Mouse (Mus musculus): ENCODE results near the gene Gpr89. TPM values are rescaled to one million over a fixed set of nuclear protein-coding genes. Genes with fewer than 3 reads are reported as not detected.

Gpr89 gene
- polyA plus RNA-seq, 1 experiment from 2014 or later = 36.0 TPM

GRCm38 (mm10) chr3:96825261-96825660 is 79.9 kb downstream of the Gpr89 start:
- DNase-seq (ENCODE audit: low spot score) (no peak), ATAC-seq (replicated peaks; ENCODE audit: low FRiP score) (no peak)
- Histone ChIP-seq H3K9ac (ENCODE audit: low read length) (no peak overlapping the region), H3K27me3 (ENCODE audit: control insufficient read depth, insufficient read depth, low read length) (no peaks in the 10 kb centered on the region), H3K4me2 (ENCODE audit: low read depth, low read length, severe bottlenecking) (no peak overlapping the region), H3K4me3 (ENCODE audit: low read depth, low read length) (no peak overlapping the region), H3K9me3 (ENCODE audit: control insufficient read depth, low read length) (no peaks in the 10 kb centered on the region), H3K4me1 (replicated peaks; ENCODE audit: control insufficient read depth, insufficient read depth, low read length) (peaks cover 4% of the 10 kb centered on the region; the same call in 1 of the 2 replicates), H3K36me3 (ENCODE audit: control insufficient read depth, insufficient read depth, low read length) (no peaks in the 10 kb centered on the region), H3K27ac (ENCODE audit: low read depth, low read length) (no peak overlapping the region)
- 44% methylated on average over 11 of the region's 11 CpGs for WGBS

- no peaks in the 10 kb centered on the region for H3K27me3 ChIP-seq (ENCODE audit: control insufficient read depth, insufficient read depth, low read length)
- no peak overlapping the region for H3K4me2 ChIP-seq (ENCODE audit: low read depth, low read length, severe bottlenecking)
- WGBS = 90% methylated on average over 12 of the region's 12 CpGs
- no peak overlapping the region for H3K4me3 ChIP-seq (ENCODE audit: low read depth, low read length)
- DNase-seq (ENCODE audit: low spot score) (no peak), ATAC-seq (replicated peaks; ENCODE audit: low FRiP score) (no peak)
- no peaks in the 10 kb centered on the region for H3K9me3 ChIP-seq (ENCODE audit: control insufficient read depth, low read length)
- H3K36me3 ChIP-seq (ENCODE audit: control insufficient read depth, insufficient read depth, low read length) = no peaks in the 10 kb centered on the region
- H3K27ac ChIP-seq (ENCODE audit: low read depth, low read length) = no peak overlapping the region
- H3K4me1 ChIP-seq (replicated peaks; ENCODE audit: control insufficient read depth, insufficient read depth, low read length) = peaks cover 4% of the 10 kb centered on the region; the same call in 1 of the 2 replicates
- no peak overlapping the region for H3K9ac ChIP-seq (ENCODE audit: low read length)
Measured at GRCm38 (mm10) chr3:96824614-96825013, 80.5 kb downstream of the Gpr89 start.

- Histone ChIP-seq H3K4me3 (ENCODE audit: low read depth, low read length) (no peak overlapping the region), H3K9me3 (ENCODE audit: control insufficient read depth, low read length) (no peaks in the 10 kb centered on the region), H3K4me1 (replicated peaks; ENCODE audit: control insufficient read depth, insufficient read depth, low read length) (peaks cover 4% of the 10 kb centered on the region; the same call in 1 of the 2 replicates), H3K9ac (ENCODE audit: low read length) (no peak overlapping the region), H3K27ac (ENCODE audit: low read depth, low read length) (no peak overlapping the region), H3K4me2 (ENCODE audit: low read depth, low read length, severe bottlenecking) (no peak overlapping the region), H3K36me3 (ENCODE audit: control insufficient read depth, insufficient read depth, low read length) (no peaks in the 10 kb centered on the region), H3K27me3 (ENCODE audit: control insufficient read depth, insufficient read depth, low read length) (no peaks in the 10 kb centered on the region)
- DNase-seq (ENCODE audit: low spot score) (peak; percentile 30), ATAC-seq (replicated peaks; ENCODE audit: low FRiP score) (no peak)
- 70% methylated on average over 3 of the region's 3 CpGs for WGBS
Measured at GRCm38 (mm10) chr3:96823701-96824100, 81.4 kb downstream of the Gpr89 start.

- Histone ChIP-seq H3K9me3 (ENCODE audit: control insufficient read depth, low read length) (no peaks in the 10 kb centered on the region), H3K4me3 (ENCODE audit: low read depth, low read length) (no peak overlapping the region), H3K4me1 (replicated peaks; ENCODE audit: control insufficient read depth, insufficient read depth, low read length) (no peaks in the 10 kb centered on the region), H3K27ac (ENCODE audit: low read depth, low read length) (no peak overlapping the region), H3K27me3 (ENCODE audit: control insufficient read depth, insufficient read depth, low read length) (no peaks in the 10 kb centered on the region), H3K4me2 (ENCODE audit: low read depth, low read length, severe bottlenecking) (no peak overlapping the region), H3K9ac (ENCODE audit: low read length) (no peak overlapping the region), H3K36me3 (ENCODE audit: control insufficient read depth, insufficient read depth, low read length) (no peaks in the 10 kb centered on the region)
- 87% methylated on average over 4 of the region's 4 CpGs for WGBS
- DNase-seq (ENCODE audit: low spot score) = no peak
- no peak for ATAC-seq (replicated peaks; ENCODE audit: low FRiP score)
Measured at GRCm38 (mm10) chr3:96821581-96821980, 83.6 kb downstream of the Gpr89 start.

- DNase-seq (ENCODE audit: low spot score) (no peak), ATAC-seq (replicated peaks; ENCODE audit: low FRiP score) (no peak)
- Histone ChIP-seq H3K9me3 (ENCODE audit: control insufficient read depth, low read length) (no peaks in the 10 kb centered on the region), H3K27ac (ENCODE audit: low read depth, low read length) (no peak overlapping the region), H3K4me1 (replicated peaks; ENCODE audit: control insufficient read depth, insufficient read depth, low read length) (no peaks in the 10 kb centered on the region), H3K9ac (ENCODE audit: low read length) (no peak overlapping the region), H3K4me3 (ENCODE audit: low read depth, low read length) (no peak overlapping the region), H3K27me3 (ENCODE audit: control insufficient read depth, insufficient read depth, low read length) (no peaks in the 10 kb centered on the region), H3K4me2 (ENCODE audit: low read depth, low read length, severe bottlenecking) (no peak overlapping the region), H3K36me3 (ENCODE audit: control insufficient read depth, insufficient read depth, low read length) (no peaks in the 10 kb centered on the region)
- WGBS = 83% methylated on average over 6 of the region's 6 CpGs
Measured at GRCm38 (mm10) chr3:96820116-96820915, 84.8 kb downstream of the Gpr89 start.

Other genes starting within 250 kb of the Gpr89 start
- 0.27 and 0.37 TPM in 2 replicates for gene Ankrd35, start 235.2 kb downstream of the Gpr89 start, polyA plus RNA-seq (2014; fragmentation: Nextera tagmentation; extraction: Ambion mirVana)
- gene Pias3, start 209.0 kb downstream of the Gpr89 start, polyA plus RNA-seq (2014; fragmentation: Nextera tagmentation; extraction: Ambion mirVana) = 40.2 and 45.2 TPM in 2 replicates
- 11.8 and 12.8 TPM in 2 replicates for gene Nudt17, start 196.8 kb downstream of the Gpr89 start, polyA plus RNA-seq (2014; fragmentation: Nextera tagmentation; extraction: Ambion mirVana)
- gene Polr3c, start 177.7 kb downstream of the Gpr89 start, polyA plus RNA-seq (2014; fragmentation: Nextera tagmentation; extraction: Ambion mirVana) = 41.9 and 44.1 TPM in 2 replicates
- 84.8 and 95.3 TPM in 2 replicates for gene Rnf115, start 177.7 kb downstream of the Gpr89 start, polyA plus RNA-seq (2014; fragmentation: Nextera tagmentation; extraction: Ambion mirVana)
- gene Pdzk1, start 76.1 kb downstream of the Gpr89 start, polyA plus RNA-seq (2014; fragmentation: Nextera tagmentation; extraction: Ambion mirVana) = not detected in 2 replicates
- gene Cd160, start 76.0 kb downstream of the Gpr89 start, polyA plus RNA-seq (2014; fragmentation: Nextera tagmentation; extraction: Ambion mirVana) = not detected in 2 replicates
- gene Gja5, start 653 bp downstream of the Gpr89 start, polyA plus RNA-seq (2014; fragmentation: Nextera tagmentation; extraction: Ambion mirVana) = 2.5 TPM in 2 replicates
- not detected in 2 replicates for gene Gja8, start 20.7 kb upstream of the Gpr89 start, polyA plus RNA-seq (2014; fragmentation: Nextera tagmentation; extraction: Ambion mirVana)